Mouse (Mus musculus) layer of hippocampus, adult 8-10 months (tissue): ENCODE measurements around the gene Arrb1. TPM values are rescaled to one million over a fixed set of nuclear protein-coding genes. Genes with fewer than 3 reads are reported as not detected.

Experiments
- DNase-seq, 2 experiments: peaks; one replicate each; pipeline ENCODE4 v3.0.0; 2022; ENCODE audit warnings: low spot score in 2 of 2
- total RNA-seq, 4 experiments: library from RNA; stranded (reverse); gene quantifications; 2 replicates each; pipeline ENCODE4 v1.2.4; 2022

The Arrb1 gene
- total RNA-seq, 4 experiments from 2014 or later, result 138 to 175 (median 160) TPM

GRCm38 (mm10) chr7:99579491-99580190 lies 44.4 kb downstream of the Arrb1 start:
- DNase-seq, result peak; percentile 49 to 61

GRCm38 (mm10) chr7:99580247-99580646 lies 45.0 kb downstream of the Arrb1 start:
- no peak for DNase-seq

- no peak for DNase-seq
Measured at GRCm38 (mm10) chr7:99582306-99582705, 47.0 kb downstream of the Arrb1 start.

GRCm38 (mm10) chr7:99582867-99583266 lies 47.6 kb downstream of the Arrb1 start:
- DNase-seq, result no peak

GRCm38 (mm10) chr7:99583625-99584024 lies 48.4 kb downstream of the Arrb1 start:
- no peak for DNase-seq

- no peak for DNase-seq
Measured at GRCm38 (mm10) chr7:99585976-99586375, 50.7 kb downstream of the Arrb1 start.

- peak in 1 of 2 experiments; percentile 76 for DNase-seq
Measured at GRCm38 (mm10) chr7:99590064-99590463, 54.8 kb downstream of the Arrb1 start.

- no peak for DNase-seq
Measured at GRCm38 (mm10) chr7:99590646-99591045, 55.4 kb downstream of the Arrb1 start.

- no peak for DNase-seq
Measured at GRCm38 (mm10) chr7:99592669-99593068, 57.4 kb downstream of the Arrb1 start.

GRCm38 (mm10) chr7:99593868-99594803 lies 58.9 kb downstream of the Arrb1 start:
- DNase-seq, result no peak

GRCm38 (mm10) chr7:99598722-99599121 lies 63.5 kb downstream of the Arrb1 start:
- no peak for DNase-seq

- DNase-seq, result no peak
Measured at GRCm38 (mm10) chr7:99603875-99604662, 68.8 kb downstream of the Arrb1 start.

GRCm38 (mm10) chr7:99605058-99605457 lies 69.8 kb downstream of the Arrb1 start:
- DNase-seq, result no peak

- no peak for DNase-seq
Measured at GRCm38 (mm10) chr7:99606303-99606702, 71.0 kb downstream of the Arrb1 start.

- DNase-seq, result no peak
Measured at GRCm38 (mm10) chr7:99606766-99607165, 71.5 kb downstream of the Arrb1 start.

GRCm38 (mm10) chr7:99607632-99608031 lies 72.4 kb downstream of the Arrb1 start:
- DNase-seq, result no peak

GRCm38 (mm10) chr7:99618264-99618663 lies 83.0 kb downstream of the Arrb1 start:
- no peak for DNase-seq

- DNase-seq, result peak in 1 of 2 experiments; percentile 27
Measured at GRCm38 (mm10) chr7:99618860-99619259, 83.6 kb downstream of the Arrb1 start.

- DNase-seq, result peak; percentile 73 to 88
Measured at GRCm38 (mm10) chr7:99625722-99626375, 90.6 kb downstream of the Arrb1 start.

GRCm38 (mm10) chr7:99626376-99627270 lies 91.4 kb downstream of the Arrb1 start, which contains the start of gene Tpbgl:
Gene Tpbgl, minus strand, starts transcription at chr7:99627103.
- no peak for DNase-seq
